10 mouse cellular contexts compared by ENCODE assay signal in the genomic region with DNA sequence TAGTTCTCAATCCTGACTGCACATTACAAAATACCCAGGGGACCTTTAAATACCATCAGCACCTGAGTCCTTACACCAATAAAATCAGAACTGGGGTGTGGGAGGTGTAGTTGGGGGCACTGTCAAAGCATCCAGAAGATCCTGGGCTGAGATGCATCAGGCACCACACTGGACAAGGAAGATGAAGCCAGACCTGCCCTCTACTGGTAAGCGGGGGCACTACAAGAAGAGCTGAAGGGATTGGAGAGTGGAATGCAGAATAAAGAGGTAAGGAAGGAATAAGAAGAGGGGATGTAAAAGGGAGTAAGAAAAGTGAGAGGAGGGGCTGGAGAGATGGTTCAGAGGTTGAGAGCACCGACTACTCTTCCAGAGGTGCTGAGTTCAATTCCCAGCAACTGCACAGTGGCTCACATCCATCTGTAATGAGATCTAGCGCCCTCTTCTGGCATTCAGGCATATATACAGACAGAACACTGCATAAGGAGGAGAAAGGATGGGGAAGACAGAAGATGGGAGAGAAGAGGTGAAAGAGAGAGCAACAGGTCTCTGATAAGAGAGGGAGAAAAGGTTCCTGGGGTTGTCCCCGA.
DNase-seq lines count a peak whose midpoint lies in the region; ATAC-seq and TF ChIP-seq lines count a peak whose summit lies in the region.
"Had no signal": no experiment of that assay in that cellular context is flagged by ENCODE, and none has a peak within 500 bp of the region (broad histone marks: within the 10 kb centered on the region; RNA-seq: fewer than 3 reads in every experiment).

No protein-coding gene starts in this region.

- DNase-seq in heart, postnatal 14 days = peak; percentile 53 to 72
- no peak for DNase-seq in heart, embryonic 10.5 days (ENCODE audit: low spot score)
- peak; percentile 73 for DNase-seq in brain, embryonic 14.5 days (ENCODE audit: low read depth)
- peak; percentile 64 to 78 for DNase-seq in layer of hippocampus, postnatal 25 days (ENCODE audit: extremely low spot score in 1 of 2, low spot score in 1 of 2)

- ATAC-seq in forebrain, embryonic 16.5 days = peak; percentile 57
- 0 out of 2 replicates have a peak, but pooled peaks have one; percentile 55 for ATAC-seq in midbrain, embryonic 15.5 days (replicated peaks)

- H3K4me3 ChIP-seq in heart, embryonic 10.5 days = no peak overlapping the region
- no peak overlapping the region for H3K4me3 ChIP-seq in E14TG2a.4 (replicated peaks; ENCODE audit: low read length)
- no peak overlapping the region for H3K4me3 ChIP-seq in forebrain, embryonic 16.5 days (replicated peaks; ENCODE audit: low read length)
- no peak overlapping the region for H3K4me3 ChIP-seq in midbrain, embryonic 15.5 days
- H3K4me3 ChIP-seq in testis, adult 2 months (ENCODE audit: control insufficient read depth, low read depth, low read length) = no peak overlapping the region
- H3K4me3 ChIP-seq: embryonic facial prominence, embryonic 13.5 days; lung, embryonic 15.5 days had no signal

- no peaks in the 10 kb centered on the region for H3K36me3 ChIP-seq in heart, embryonic 10.5 days
- H3K36me3 ChIP-seq in E14TG2a.4 (ENCODE audit: insufficient read depth, low read length) = peaks cover 11% of the 10 kb centered on the region
- peaks cover 19% of the 10 kb centered on the region for H3K36me3 ChIP-seq in forebrain, embryonic 16.5 days (ENCODE audit: control insufficient read depth, insufficient read depth)
- peaks cover 29% of the 10 kb centered on the region for H3K36me3 ChIP-seq in midbrain, embryonic 15.5 days (replicated peaks)
- H3K36me3 ChIP-seq in testis, adult 2 months (ENCODE audit: control insufficient read depth, insufficient read depth, low read length) = no peaks in the 10 kb centered on the region
- H3K36me3 ChIP-seq: embryonic facial prominence, embryonic 13.5 days; lung, embryonic 15.5 days had no signal

- H3K27ac ChIP-seq in heart, embryonic 10.5 days = no peak overlapping the region
- H3K27ac ChIP-seq in forebrain, embryonic 16.5 days (ENCODE audit: low read length) = no peak overlapping the region
- no peak overlapping the region for H3K27ac ChIP-seq in midbrain, embryonic 15.5 days
- H3K27ac ChIP-seq in testis, adult 2 months (ENCODE audit: control insufficient read depth, insufficient read depth, low read depth, low read length) = no peak overlapping the region
- H3K27ac ChIP-seq: embryonic facial prominence, embryonic 13.5 days; lung, embryonic 15.5 days had no signal

- H3K4me2 ChIP-seq in forebrain, embryonic 16.5 days (ENCODE audit: low read length) = no peak overlapping the region
- no peak overlapping the region for H3K4me2 ChIP-seq in midbrain, embryonic 15.5 days
- H3K4me2 ChIP-seq: embryonic facial prominence, embryonic 13.5 days; lung, embryonic 15.5 days had no signal

- WGBS in heart, embryonic 10.5 days = 36% methylated on average over 4 of the region's 4 CpGs
- WGBS in forebrain, embryonic 16.5 days = 38% methylated on average over 4 of the region's 4 CpGs
- WGBS in midbrain, embryonic 15.5 days = 44% methylated on average over 4 of the region's 4 CpGs

- peaks cover 28% of the 10 kb centered on the region for H3K27me3 ChIP-seq in heart, embryonic 10.5 days (ENCODE audit: insufficient read depth, poor library complexity, severe bottlenecking)
- peaks cover 6% of the 10 kb centered on the region; the same call in 1 of the 2 replicates for H3K27me3 ChIP-seq in E14TG2a.4 (ENCODE audit: insufficient read depth, low read length)
- no peaks in the 10 kb centered on the region for H3K27me3 ChIP-seq in forebrain, embryonic 16.5 days (replicated peaks; ENCODE audit: control insufficient read depth, insufficient read depth, low read length)
- H3K27me3 ChIP-seq in midbrain, embryonic 15.5 days (replicated peaks) = no peaks in the 10 kb centered on the region
- H3K27me3 ChIP-seq in testis, adult 2 months (ENCODE audit: control insufficient read depth, insufficient read depth, low read length) = no peaks in the 10 kb centered on the region
- H3K27me3 ChIP-seq: embryonic facial prominence, embryonic 13.5 days; lung, embryonic 15.5 days had no signal

- intact Hi-C loops in heart, postnatal 14 days (cut with DNase I) = no loop called here

- H3K4me1 ChIP-seq in heart, embryonic 10.5 days = no peaks in the 10 kb centered on the region
- 0 out of 2 replicates have a peak, but pooled peaks cover 5% of the 10 kb centered on the region for H3K4me1 ChIP-seq in E14TG2a.4 (replicated peaks; ENCODE audit: low read depth, low read length)
- H3K4me1 ChIP-seq in forebrain, embryonic 16.5 days (replicated peaks; ENCODE audit: control insufficient read depth, insufficient read depth, low read length) = no peaks in the 10 kb centered on the region
- H3K4me1 ChIP-seq in midbrain, embryonic 15.5 days = no peaks in the 10 kb centered on the region
- no peaks in the 10 kb centered on the region for H3K4me1 ChIP-seq in testis, adult 2 months (ENCODE audit: control insufficient read depth, insufficient read depth, low read length)
- H3K4me1 ChIP-seq: embryonic facial prominence, embryonic 13.5 days; lung, embryonic 15.5 days had no signal

- TF ChIP-seq CTCF in E14TG2a.4 (conservative IDR thresholded peaks at IDR 0.05; ENCODE audit: low read length) = peak; percentile 84
- peak; percentile 77 for TF ChIP-seq CTCF in brain, embryonic 14.5 days (IDR thresholded peaks at IDR 0.05; ENCODE audit: borderline replicate concordance, extremely low read depth, insufficient read depth, insufficient read length)
- peak; percentile 79; the same call in 1 of the 2 replicates for TF ChIP-seq CTCF in testis, adult 2 months (IDR thresholded peaks at IDR 0.05; ENCODE audit: control insufficient read depth, insufficient read depth, insufficient replicate concordance, low read depth, low read length)

- no peak overlapping the region for H3K9ac ChIP-seq in forebrain, embryonic 16.5 days (replicated peaks; ENCODE audit: low read depth, low read length)
- H3K9ac ChIP-seq in midbrain, embryonic 15.5 days = no peak overlapping the region
- H3K9ac ChIP-seq: embryonic facial prominence, embryonic 13.5 days; lung, embryonic 15.5 days had no signal

- TF ChIP-seq POLR2A in brain, embryonic 14.5 days (IDR thresholded peaks at IDR 0.05; ENCODE audit: borderline replicate concordance, extremely low read depth, insufficient read depth, insufficient read length, poor library complexity, severe bottlenecking) = no peak
- TF ChIP-seq POLR2A in testis, adult 2 months (IDR thresholded peaks at IDR 0.05; ENCODE audit: control insufficient read depth, low read depth, low read length) = no peak

- H3K9me3 ChIP-seq in heart, embryonic 10.5 days = no peaks in the 10 kb centered on the region
- H3K9me3 ChIP-seq in E14TG2a.4 (ENCODE audit: low read length) = no peaks in the 10 kb centered on the region
- no peaks in the 10 kb centered on the region for H3K9me3 ChIP-seq in forebrain, embryonic 16.5 days (ENCODE audit: control insufficient read depth, low read length)
- no peaks in the 10 kb centered on the region for H3K9me3 ChIP-seq in midbrain, embryonic 15.5 days
- H3K9me3 ChIP-seq: embryonic facial prominence, embryonic 13.5 days; lung, embryonic 15.5 days had no signal
